Mouse (Mus musculus): Measurements from ENCODE around the gene Tbc1d22b.

GRCm38 (mm10) chr17:29583569-29583968 lies 34.0 kb downstream of the Tbc1d22b start:
- no peak for TF ChIP-seq CTCF (conservative IDR thresholded peaks at IDR 0.05; ENCODE audit: low read length)
- no peak for TF ChIP-seq NANOG (IDR thresholded peaks at IDR 0.05; ENCODE audit: borderline replicate concordance, low read length)

Data from E14TG2a.4 (cell line).